Mouse (Mus musculus): ENCODE results near the gene Bnip3. TPM values are rescaled to one million over a fixed set of nuclear protein-coding genes. Genes with fewer than 3 reads are reported as not detected.
A peak's percentile ranks its signal among the peaks of the same experiment; 100 is the strongest.

Gene Bnip3
- total RNA-seq, 2 experiments from 2014 or later: 96.5 to 112 TPM

DNA sequence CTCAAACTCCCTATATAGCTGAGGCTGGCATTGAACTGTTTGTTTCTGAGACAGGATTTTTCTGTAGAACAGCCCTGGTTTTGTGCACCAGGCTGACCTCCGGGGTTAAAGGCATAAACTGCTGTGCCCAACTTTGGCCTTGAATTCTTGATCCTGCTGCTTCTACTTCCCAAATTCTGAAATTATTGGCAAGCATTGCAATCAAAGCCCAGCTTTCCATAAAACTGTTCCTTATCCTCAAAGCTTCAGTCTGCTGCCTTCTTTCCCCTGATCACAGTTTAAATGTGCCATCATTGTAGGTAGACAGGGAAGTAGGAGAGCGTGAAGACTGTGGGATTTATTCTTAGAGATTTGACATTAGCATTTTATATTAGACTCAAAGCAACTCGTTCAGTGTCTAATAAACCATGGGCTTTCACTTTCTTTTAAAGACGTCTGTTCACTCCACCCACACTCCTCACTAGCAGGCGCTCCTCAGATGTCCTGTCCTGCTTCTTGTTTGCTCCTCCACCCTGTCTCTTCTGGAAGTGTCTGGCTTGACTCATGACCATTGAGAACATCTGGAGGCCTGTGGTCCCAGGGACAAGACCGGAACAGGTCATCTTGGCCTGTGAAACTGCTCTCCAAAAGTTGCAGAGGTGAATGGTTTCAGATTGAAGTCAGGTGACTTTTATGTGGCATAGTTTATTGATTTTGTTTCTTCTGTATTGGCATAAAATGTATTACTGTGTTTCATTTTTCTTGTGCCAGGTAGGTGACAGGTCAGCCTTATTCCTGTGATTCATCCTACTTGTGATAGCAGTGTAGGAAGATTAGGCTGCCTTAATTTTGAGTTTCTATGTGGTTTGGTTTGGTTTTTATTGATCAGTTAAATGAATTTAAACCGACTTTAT lies 61.0 kb downstream of the Bnip3 start:
- H3K27ac ChIP-seq: no peak overlapping the region
- no peak for TF ChIP-seq CTCF (conservative IDR thresholded peaks at IDR 0.05)

DNA sequence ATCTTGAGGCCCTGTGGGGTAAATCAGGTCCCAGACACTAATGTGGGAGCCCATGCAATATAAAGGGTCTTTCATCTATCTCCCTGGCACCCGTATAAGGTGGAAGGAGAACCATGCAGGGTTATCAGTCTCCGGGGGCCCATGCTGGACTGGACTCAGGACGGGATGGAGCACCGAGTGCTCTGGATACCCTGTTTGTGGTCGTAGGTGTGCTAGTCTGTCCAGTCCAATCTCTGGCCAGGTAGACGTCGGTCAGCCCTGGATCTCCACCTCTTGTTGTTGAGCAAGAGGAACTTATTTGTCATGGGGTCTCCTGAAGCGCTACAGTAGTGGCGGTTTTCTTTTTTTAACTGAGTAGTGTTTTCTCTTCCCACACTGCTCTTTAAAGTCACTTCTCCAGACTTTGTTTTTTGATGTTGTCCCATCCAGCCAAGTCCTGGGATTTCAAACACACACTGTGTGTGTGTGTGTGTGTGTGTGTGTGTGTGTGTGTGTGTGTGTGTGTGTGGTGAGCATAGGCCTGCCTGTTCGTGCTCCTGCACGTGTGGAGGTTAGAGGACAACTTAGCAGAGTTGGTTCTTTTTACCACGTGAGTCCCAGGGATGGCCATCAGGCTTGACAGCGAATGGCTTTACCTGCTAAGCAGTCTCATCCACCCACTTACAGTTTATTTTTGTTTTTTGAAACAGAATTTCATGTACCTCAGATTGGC lies 61.8 kb downstream of the Bnip3 start:
- H3K27ac ChIP-seq: peak overlapping the region; percentile 96; the same call in 1 of the 2 replicates
- peak overlapping the region; percentile 95 for H3K4me3 ChIP-seq
- TF ChIP-seq CTCF (conservative IDR thresholded peaks at IDR 0.05): no peak
- DNase-seq (ENCODE audit: low spot score in 2 of 2): no peak

More for the DNA sequence above, 61.0 kb downstream of the Bnip3 start:
- H3K4me3 ChIP-seq: peak overlapping the region; percentile 22; the same call in 1 of the 2 replicates
- DNase-seq (ENCODE audit: low spot score in 2 of 2): no peak

DNA sequence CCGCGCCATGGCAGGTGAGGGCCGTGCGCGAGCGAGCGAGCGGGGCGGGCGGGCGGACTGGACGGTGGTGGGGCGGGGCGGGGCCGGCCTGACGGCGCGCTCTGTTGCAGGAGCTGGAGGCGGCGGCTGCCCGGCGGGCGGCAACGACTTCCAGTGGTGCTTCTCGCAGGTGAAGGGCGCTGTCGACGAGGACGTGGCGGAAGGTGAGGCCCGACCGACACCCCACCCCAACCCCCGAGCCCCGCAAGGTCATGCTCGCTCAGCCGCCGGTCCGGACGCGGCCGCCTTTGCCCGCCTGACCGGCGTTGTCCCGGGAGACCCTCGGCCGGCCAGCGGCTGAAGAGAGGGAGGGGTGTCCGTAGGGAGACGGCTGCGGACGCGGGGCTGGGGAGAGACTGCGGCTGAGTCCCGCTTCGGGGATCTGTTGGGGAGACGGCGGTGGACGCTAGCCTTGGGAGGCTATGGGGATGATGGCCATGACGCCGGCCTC lies 62.8 kb downstream of the Bnip3 start:
- DNase-seq (ENCODE audit: low spot score in 2 of 2): no peak
- no peak for TF ChIP-seq CTCF (conservative IDR thresholded peaks at IDR 0.05)
- peak overlapping the region; percentile 96 for H3K27ac ChIP-seq
- H3K4me3 ChIP-seq: peak overlapping the region; percentile 95

DNA sequence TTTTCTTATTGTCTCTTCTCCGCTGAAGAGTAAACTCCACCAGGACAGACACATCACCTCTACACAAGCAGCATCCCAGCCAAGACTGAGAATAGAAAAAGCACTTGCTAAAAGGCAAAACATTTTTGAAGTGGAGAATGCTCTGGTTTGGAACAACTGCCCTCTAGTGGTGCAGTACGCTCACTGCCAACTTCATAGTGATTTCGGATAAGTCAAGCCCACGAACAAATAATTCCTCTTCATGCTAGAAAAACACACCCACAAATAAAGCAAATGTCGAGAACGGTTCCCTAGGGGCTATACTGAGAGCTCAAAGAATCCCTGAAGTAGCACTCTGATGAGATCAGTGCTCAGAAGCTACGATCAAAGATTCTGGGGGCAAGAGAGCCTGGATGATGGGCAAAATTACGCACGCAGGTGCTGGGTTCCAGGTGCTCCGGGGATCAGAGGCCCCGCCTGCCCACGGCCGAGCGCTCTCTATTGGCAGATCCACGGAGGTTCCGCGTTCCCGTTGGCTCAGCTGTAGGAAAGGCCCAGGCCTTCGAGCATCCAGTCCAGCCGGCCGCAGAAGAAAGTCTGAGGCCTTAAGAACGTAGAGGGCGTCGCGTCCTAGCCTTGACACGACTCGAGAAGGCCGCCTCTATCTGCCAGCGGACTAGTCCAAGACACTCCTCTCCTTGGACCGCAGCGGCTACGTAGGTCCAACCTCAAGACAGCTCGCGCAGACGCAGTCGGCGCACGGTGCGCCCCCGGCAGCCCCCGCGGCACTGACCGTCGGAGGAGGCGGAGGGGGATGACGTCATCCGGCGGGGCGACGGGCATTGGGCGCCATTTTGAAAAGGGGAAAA lies 63.6 kb downstream of the Bnip3 start, which contains the start of the genes Ppp2r2d and Mapk1ip1:
TSS of gene Ppp2r2d (plus strand) at position 536 of the 848 bp plus-strand sequence.
TSS of gene Mapk1ip1 (minus strand) at position 730 of the 848 bp plus-strand sequence.
- H3K27ac ChIP-seq: peak within 1 kb of the TSS; percentile 96
- peak; percentile 91 for TF ChIP-seq CTCF (conservative IDR thresholded peaks at IDR 0.05)
- DNase-seq (ENCODE audit: low spot score in 2 of 2): peak; percentile 94 to 97
- H3K4me3 ChIP-seq: peak within 1 kb of the TSS; percentile 95

DNA sequence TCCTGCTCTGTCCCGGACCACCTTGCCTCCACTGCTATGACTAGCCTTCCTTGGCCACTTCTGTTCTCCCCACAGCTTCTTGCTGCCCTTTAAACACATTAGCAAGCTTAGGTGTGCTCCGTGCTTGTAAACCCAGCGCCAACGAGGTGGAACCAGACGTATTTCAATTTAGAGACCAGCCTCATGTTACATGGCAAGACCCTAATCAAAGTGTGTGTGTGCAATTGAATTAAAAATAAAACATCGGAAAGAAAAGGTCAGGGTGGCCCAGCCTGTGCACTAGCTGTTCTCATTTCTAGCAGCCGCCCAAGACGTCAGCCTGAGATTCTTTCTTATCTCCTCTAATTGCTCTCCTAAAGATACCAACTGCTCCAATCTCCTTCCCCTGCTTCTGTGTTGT lies 64.2 kb downstream of the Bnip3 start:
- peak overlapping the region; percentile 96 for H3K27ac ChIP-seq
- no peak for TF ChIP-seq CTCF (conservative IDR thresholded peaks at IDR 0.05)
- peak overlapping the region; percentile 95 for H3K4me3 ChIP-seq
- no peak for DNase-seq (ENCODE audit: low spot score in 2 of 2)

DNA sequence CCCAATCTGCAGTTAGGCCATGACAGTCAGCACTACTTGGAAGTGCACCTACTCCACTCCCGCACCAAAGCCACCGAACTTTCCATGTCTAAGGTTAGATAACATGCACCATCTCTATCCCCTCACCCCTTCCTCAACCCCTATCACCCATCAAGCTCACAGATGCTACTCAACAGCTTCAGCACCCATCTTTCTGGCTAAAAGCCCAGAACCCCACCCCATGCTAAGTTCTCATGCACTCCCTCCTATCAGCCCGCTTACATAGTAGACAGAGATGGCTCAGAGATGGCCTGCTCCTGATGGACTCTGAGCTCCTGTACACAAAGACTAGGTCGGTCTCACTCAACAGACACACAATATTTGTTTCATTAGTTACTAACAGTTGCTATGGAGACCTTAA lies 65.9 kb downstream of the Bnip3 start:
- TF ChIP-seq CTCF (conservative IDR thresholded peaks at IDR 0.05): no peak
- H3K27ac ChIP-seq: peak overlapping the region; percentile 96; the same call in 1 of the 2 replicates
- no peak for DNase-seq (ENCODE audit: low spot score in 2 of 2)
- peak overlapping the region; percentile 95 for H3K4me3 ChIP-seq

DNA sequence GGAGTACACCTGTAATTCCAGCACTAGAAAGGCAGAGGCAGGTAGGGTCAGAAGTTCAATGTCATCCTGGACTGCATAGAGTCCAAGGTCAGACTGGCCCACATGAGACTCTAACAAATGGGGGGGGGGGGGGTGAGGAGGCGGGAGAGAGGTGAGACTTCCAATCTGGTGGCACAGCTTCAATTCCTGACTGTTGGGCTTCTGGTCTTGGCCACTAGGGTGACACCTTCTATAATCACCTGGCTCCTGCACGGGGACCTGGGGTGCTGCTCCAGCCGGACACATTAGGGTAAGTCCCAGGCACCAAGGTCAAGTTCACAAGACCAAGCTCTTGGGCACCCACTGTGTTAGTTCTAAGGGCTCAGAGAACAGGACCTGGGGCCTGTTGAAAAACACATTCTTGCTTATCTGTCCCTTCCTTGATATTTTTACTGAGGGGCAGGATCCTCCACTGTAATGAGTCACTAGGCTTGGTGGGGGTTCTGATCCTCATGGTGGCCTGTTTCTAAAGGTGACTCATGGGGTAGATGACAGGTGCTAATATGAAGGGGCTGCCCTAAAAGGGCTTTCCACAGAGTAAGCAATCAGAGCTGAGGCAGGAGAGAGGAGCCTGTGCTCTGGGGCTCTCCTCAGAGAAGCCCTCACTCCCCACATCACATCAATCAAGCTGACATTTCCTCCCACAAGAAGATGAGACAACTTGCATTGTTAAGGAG lies 67.7 kb downstream of the Bnip3 start:
- Histone ChIP-seq H3K27ac (peak overlapping the region; percentile 78), H3K4me3 (no peak overlapping the region)
- no peak for TF ChIP-seq CTCF (conservative IDR thresholded peaks at IDR 0.05)
- no peak for DNase-seq (ENCODE audit: low spot score in 2 of 2)

Other genes with a start within 250 kb of the Bnip3 start
- 10 to 100 TPM; 62.2 to 62.8 TPM for gene Ppp2r2d, start 63.4 kb downstream of the Bnip3 start, total RNA-seq (2021)
- gene Mapk1ip1, start 63.2 kb downstream of the Bnip3 start, total RNA-seq (2021): 10 to 100 TPM; 49.6 to 52.4 TPM
- 10 to 100 TPM; 51.0 to 58.1 TPM for gene Jakmip3, start 31.2 kb upstream of the Bnip3 start, total RNA-seq (2021)
- gene Dpysl4, start 176.5 kb upstream of the Bnip3 start, total RNA-seq (2021): 10 to 100 TPM; 51.5 to 52.0 TPM

Data from layer of hippocampus, adult 2 months (tissue).